Mouse (Mus musculus) embryo, embryonic 11 days (tissue): ENCODE measurements around the gene Irak3.
A peak's percentile ranks its signal among the peaks of the same experiment; 100 is the strongest.
"Not testable (repeated sequence)": the region's sequence is repeated elsewhere in the genome, so short reads cannot be mapped to it uniquely, and the experiment has no call there.

ENCODE experiments used
- DNase-seq: peaks from one replicate; pipeline ENCODE4 v3.0.0-alpha.2; 2015

Gene Irak3

GRCm38 (mm10) chr10:120153911-120154310, 48.0 kb downstream of the Irak3 start:
- DNase-seq, result no peak

- no peak for DNase-seq
Measured at GRCm38 (mm10) chr10:120151672-120152071, 50.3 kb downstream of the Irak3 start.

- DNase-seq, result no peak
Measured at GRCm38 (mm10) chr10:120140916-120141516, 60.9 kb downstream of the Irak3 start.

GRCm38 (mm10) chr10:120140193-120140592, 61.7 kb downstream of the Irak3 start:
- no peak for DNase-seq

GRCm38 (mm10) chr10:120136020-120136562, 65.8 kb downstream of the Irak3 start:
- no peak for DNase-seq

GRCm38 (mm10) chr10:120133697-120134096, 68.2 kb downstream of the Irak3 start:
- no peak for DNase-seq

- DNase-seq, result peak; percentile 55
Measured at GRCm38 (mm10) chr10:120130621-120131020, 71.3 kb downstream of the Irak3 start.

GRCm38 (mm10) chr10:120128601-120129277, 73.2 kb downstream of the Irak3 start:
- DNase-seq, result no peak

- DNase-seq, result no peak
Measured at GRCm38 (mm10) chr10:120125465-120125857, 76.5 kb downstream of the Irak3 start.

- peak; percentile 82 for DNase-seq
Measured at GRCm38 (mm10) chr10:120124801-120125464, 77.0 kb downstream of the Irak3 start.

- DNase-seq, result no peak
Measured at GRCm38 (mm10) chr10:120123721-120124120, 78.2 kb downstream of the Irak3 start.

GRCm38 (mm10) chr10:120115249-120115648, 86.7 kb downstream of the Irak3 start:
- DNase-seq, result no peak

GRCm38 (mm10) chr10:120114493-120114892, 87.4 kb downstream of the Irak3 start:
- DNase-seq, result no peak

- no peak for DNase-seq
Measured at GRCm38 (mm10) chr10:120113980-120114379, 88.0 kb downstream of the Irak3 start.

- DNase-seq, result not testable (repeated sequence)
Measured at GRCm38 (mm10) chr10:120113482-120113881, 88.4 kb downstream of the Irak3 start.

- peak; percentile 96 for DNase-seq
Measured at GRCm38 (mm10) chr10:120112507-120113396, 89.2 kb downstream of the Irak3 start, which contains the start of gene Helb. Gene Helb, minus strand, starts transcription at chr10:120112987.

GRCm38 (mm10) chr10:120111691-120112319, 90.1 kb downstream of the Irak3 start:
- DNase-seq, result no peak

GRCm38 (mm10) chr10:120100806-120101205, 101.1 kb downstream of the Irak3 start:
- no peak for DNase-seq

- no peak for DNase-seq
Measured at GRCm38 (mm10) chr10:120097564-120097963, 104.4 kb downstream of the Irak3 start.

GRCm38 (mm10) chr10:120095716-120096115, 106.2 kb downstream of the Irak3 start:
- DNase-seq, result no peak

GRCm38 (mm10) chr10:120095136-120095535, 106.8 kb downstream of the Irak3 start:
- peak; percentile 16 for DNase-seq

GRCm38 (mm10) chr10:120092548-120092947, 109.4 kb downstream of the Irak3 start:
- DNase-seq, result no peak
